Mouse (Mus musculus) cerebellum, adult 8-10 months (tissue): ENCODE data around the gene Etnk1.

Experiments
- DNase-seq: peaks from one replicate; pipeline ENCODE4 v3.0.0; 2022

Gene Etnk1

GRCm38 (mm10) chr6:143221245-143221644, 54.2 kb downstream of the Etnk1 start:
- DNase-seq = no peak

- no peak for DNase-seq
Observed at GRCm38 (mm10) chr6:143224057-143224456, 57.0 kb downstream of the Etnk1 start.

- DNase-seq = no peak
Observed at GRCm38 (mm10) chr6:143224885-143225284, 57.9 kb downstream of the Etnk1 start.

GRCm38 (mm10) chr6:143228696-143229095, 61.7 kb downstream of the Etnk1 start:
- no peak for DNase-seq

GRCm38 (mm10) chr6:143229906-143230305, 62.9 kb downstream of the Etnk1 start:
- DNase-seq = no peak

- DNase-seq = no peak
Observed at GRCm38 (mm10) chr6:143230888-143231287, 63.9 kb downstream of the Etnk1 start.

- DNase-seq = no peak
Observed at GRCm38 (mm10) chr6:143232718-143233117, 65.7 kb downstream of the Etnk1 start.

- no peak for DNase-seq
Observed at GRCm38 (mm10) chr6:143234868-143235267, 67.8 kb downstream of the Etnk1 start.

GRCm38 (mm10) chr6:143239362-143240074, 72.5 kb downstream of the Etnk1 start:
- DNase-seq = no peak

- no peak for DNase-seq
Observed at GRCm38 (mm10) chr6:143243191-143243590, 76.2 kb downstream of the Etnk1 start.

GRCm38 (mm10) chr6:143257921-143258320, 90.9 kb downstream of the Etnk1 start:
- no peak for DNase-seq

- peak; percentile 3 for DNase-seq
Observed at GRCm38 (mm10) chr6:143259169-143259629, 92.2 kb downstream of the Etnk1 start.

GRCm38 (mm10) chr6:143259870-143260559, 93.0 kb downstream of the Etnk1 start:
- no peak for DNase-seq

- DNase-seq = no peak
Observed at GRCm38 (mm10) chr6:143260560-143261288, 93.7 kb downstream of the Etnk1 start.

- no peak for DNase-seq
Observed at GRCm38 (mm10) chr6:143261289-143261665, 94.3 kb downstream of the Etnk1 start.

- DNase-seq = no peak
Observed at GRCm38 (mm10) chr6:143265482-143265881, 98.5 kb downstream of the Etnk1 start.

- DNase-seq = no peak
Observed at GRCm38 (mm10) chr6:143279222-143279621, 112.2 kb downstream of the Etnk1 start.
